Mouse (Mus musculus): ENCODE measurements around the gene Olfr6. TPM values are rescaled to one million over a fixed set of nuclear protein-coding genes. Genes with fewer than 3 reads are reported as not detected.
"Not testable (repeated sequence)": the region's sequence is repeated elsewhere in the genome, so short reads cannot be mapped to it uniquely, and the experiment has no call there.

Gene Olfr6
- polyA plus RNA-seq (2014; fragmentation: Nextera tagmentation; extraction: Ambion mirVana): not detected in 2 replicates

DNA sequence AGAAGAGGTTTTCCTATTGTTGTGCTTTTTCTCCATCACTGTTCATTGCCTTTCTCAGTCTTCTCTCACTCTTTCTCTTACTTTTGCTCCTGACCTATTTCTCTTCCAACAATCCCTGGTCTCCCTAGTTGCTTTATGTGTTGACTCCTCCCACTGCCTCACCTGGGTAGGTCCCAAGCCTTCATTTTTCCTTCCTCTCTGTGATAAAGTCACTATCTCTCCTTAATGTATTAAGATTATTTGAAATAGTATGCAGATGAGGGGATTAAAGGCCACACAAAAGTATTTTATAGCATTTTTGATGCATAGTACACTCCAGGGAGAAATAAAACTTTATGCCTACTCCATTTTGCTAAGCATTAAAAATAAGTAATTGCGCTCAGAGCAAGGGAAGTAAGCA is at the start of gene Olfr6:
Gene Olfr6, minus strand, starts transcription at position 101 of the 400 bp plus-strand sequence.
- H3K36me3 ChIP-seq (ENCODE audit: control insufficient read depth, insufficient read depth, low read length): no peaks in the 10 kb centered on the region
- no peak within 1 kb of the TSS for H3K4me2 ChIP-seq (replicated peaks; ENCODE audit: low read depth, low read length)
- no peaks in the 10 kb centered on the region for H3K4me1 ChIP-seq (ENCODE audit: control insufficient read depth, insufficient read depth, low read length)
- H3K9ac ChIP-seq (ENCODE audit: low read depth, low read length): no peak within 1 kb of the TSS
- H3K27me3 ChIP-seq (ENCODE audit: control insufficient read depth, insufficient read depth, low read length): no peaks in the 10 kb centered on the region
- no peaks in the 10 kb centered on the region for H3K9me3 ChIP-seq (ENCODE audit: control insufficient read depth, low read length)
- ATAC-seq (ENCODE audit: low FRiP score, low TSS enrichment): no peak
- WGBS: 75% methylated on average over 1 of the region's 1 CpGs
- H3K27ac ChIP-seq (ENCODE audit: low read depth, low read length): no peak within 1 kb of the TSS
- no peak within 1 kb of the TSS for H3K4me3 ChIP-seq (ENCODE audit: low read length)

DNA sequence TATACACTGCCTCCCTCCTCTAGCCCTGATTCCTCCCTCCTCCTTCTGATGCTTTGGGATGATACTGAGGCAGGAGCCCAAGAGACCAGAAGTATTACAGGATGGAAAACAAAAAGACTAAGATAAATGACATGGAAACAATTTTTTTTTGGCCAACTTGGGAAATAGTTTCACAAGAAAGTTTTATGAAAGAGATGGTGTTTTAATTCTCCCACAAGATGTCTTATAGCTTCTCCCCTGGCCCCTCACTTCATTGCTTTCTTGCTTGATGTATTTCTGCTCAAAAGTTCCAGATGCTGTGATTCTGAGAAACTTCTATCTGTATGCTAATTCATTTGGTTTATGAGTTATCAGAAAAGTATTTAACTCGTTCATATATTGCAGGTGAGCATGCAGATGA is 42.2 kb upstream of the Olfr6 start, which contains the start of gene Olfr2:
Gene Olfr2, minus strand, starts transcription at position 101 of the 400 bp plus-strand sequence.
- H3K9ac ChIP-seq (ENCODE audit: low read depth, low read length): no peak within 1 kb of the TSS
- H3K4me1 ChIP-seq (ENCODE audit: control insufficient read depth, insufficient read depth, low read length): no peaks in the 10 kb centered on the region
- H3K36me3 ChIP-seq (ENCODE audit: control insufficient read depth, insufficient read depth, low read length): no peaks in the 10 kb centered on the region
- H3K4me3 ChIP-seq (ENCODE audit: low read length): no peak within 1 kb of the TSS
- H3K9me3 ChIP-seq (ENCODE audit: control insufficient read depth, low read length): no peaks in the 10 kb centered on the region
- no peak within 1 kb of the TSS for H3K4me2 ChIP-seq (replicated peaks; ENCODE audit: low read depth, low read length)
- no peaks in the 10 kb centered on the region for H3K27me3 ChIP-seq (ENCODE audit: control insufficient read depth, insufficient read depth, low read length)
- H3K27ac ChIP-seq (ENCODE audit: low read depth, low read length): no peak within 1 kb of the TSS
- 57% methylated on average over 1 of the region's 1 CpGs for WGBS
- no peak for ATAC-seq (ENCODE audit: low FRiP score, low TSS enrichment)

DNA sequence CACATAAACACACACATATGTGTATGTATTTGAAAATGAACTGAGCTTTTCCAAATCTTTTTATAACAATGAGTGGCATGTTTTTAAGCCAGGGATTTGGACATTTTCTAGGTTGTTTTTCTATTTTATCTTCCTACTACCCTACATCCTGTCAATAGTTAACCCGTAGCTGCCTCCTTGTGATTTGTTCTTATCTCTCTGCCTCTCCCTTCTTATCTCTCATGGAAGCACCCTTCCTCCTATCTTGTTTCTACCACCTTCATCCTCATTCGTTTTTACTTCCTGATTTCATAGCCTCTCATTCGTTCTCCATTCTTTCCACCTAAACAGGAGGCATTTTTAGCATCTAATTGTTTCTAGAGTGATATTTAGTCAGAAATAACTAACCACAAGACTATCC is 40.4 kb upstream of the Olfr6 start:
- H3K9me3 ChIP-seq (ENCODE audit: control insufficient read depth, low read length): no peaks in the 10 kb centered on the region
- no peak for ATAC-seq (ENCODE audit: low FRiP score, low TSS enrichment)
- H3K4me3 ChIP-seq (ENCODE audit: low read length): no peak overlapping the region
- no peaks in the 10 kb centered on the region for H3K36me3 ChIP-seq (ENCODE audit: control insufficient read depth, insufficient read depth, low read length)
- no peak overlapping the region for H3K27ac ChIP-seq (ENCODE audit: low read depth, low read length)
- no peak overlapping the region for H3K9ac ChIP-seq (ENCODE audit: low read depth, low read length)
- no peaks in the 10 kb centered on the region for H3K27me3 ChIP-seq (ENCODE audit: control insufficient read depth, insufficient read depth, low read length)
- no peaks in the 10 kb centered on the region for H3K4me1 ChIP-seq (ENCODE audit: control insufficient read depth, insufficient read depth, low read length)
- 60% methylated on average over 3 of the region's 3 CpGs for WGBS
- no peak overlapping the region for H3K4me2 ChIP-seq (replicated peaks; ENCODE audit: low read depth, low read length)

DNA sequence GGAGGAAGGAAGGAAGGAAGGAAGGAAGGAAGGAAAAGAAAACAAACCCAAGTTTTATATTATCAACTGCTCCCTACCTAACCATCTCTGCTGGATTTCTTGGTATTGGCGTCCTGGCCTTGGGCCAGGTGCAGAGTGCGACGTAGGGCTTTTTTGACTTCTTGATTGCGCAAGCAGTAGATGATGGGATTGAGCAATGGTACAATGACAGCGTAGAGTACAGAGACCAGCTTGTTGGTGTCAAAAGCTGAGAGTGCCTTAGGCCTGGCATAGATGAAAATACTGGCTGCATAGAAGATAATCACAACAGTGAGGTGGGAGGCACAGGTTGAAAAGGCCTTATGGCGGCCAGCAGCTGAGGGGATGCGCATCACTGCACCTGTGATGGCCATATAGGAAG is 37.1 kb upstream of the Olfr6 start:
- WGBS: 88% methylated on average over 7 of the region's 7 CpGs

GRCm38 (mm10) chr7:106985236-106985635 is 21.5 kb upstream of the Olfr6 start:
- Histone ChIP-seq H3K4me3 (ENCODE audit: low read length) (no peak overlapping the region), H3K4me2 (replicated peaks; ENCODE audit: low read depth, low read length) (no peak overlapping the region), H3K4me1 (ENCODE audit: control insufficient read depth, insufficient read depth, low read length) (no peaks in the 10 kb centered on the region), H3K27me3 (ENCODE audit: control insufficient read depth, insufficient read depth, low read length) (no peaks in the 10 kb centered on the region), H3K9me3 (ENCODE audit: control insufficient read depth, low read length) (no peaks in the 10 kb centered on the region), H3K36me3 (ENCODE audit: control insufficient read depth, insufficient read depth, low read length) (no peaks in the 10 kb centered on the region), H3K27ac (ENCODE audit: low read depth, low read length) (no peak overlapping the region), H3K9ac (ENCODE audit: low read depth, low read length) (no peak overlapping the region)
- WGBS: 85% methylated on average over 3 of the region's 3 CpGs
- ATAC-seq (ENCODE audit: low FRiP score, low TSS enrichment): no peak

More for the DNA sequence above, 37.1 kb upstream of the Olfr6 start:
- Histone ChIP-seq H3K27ac (ENCODE audit: low read depth, low read length) (no peak overlapping the region), H3K9ac (ENCODE audit: low read depth, low read length) (no peak overlapping the region), H3K4me2 (replicated peaks; ENCODE audit: low read depth, low read length) (no peak overlapping the region), H3K4me3 (ENCODE audit: low read length) (no peak overlapping the region), H3K36me3 (ENCODE audit: control insufficient read depth, insufficient read depth, low read length) (no peaks in the 10 kb centered on the region), H3K27me3 (ENCODE audit: control insufficient read depth, insufficient read depth, low read length) (no peaks in the 10 kb centered on the region), H3K9me3 (ENCODE audit: control insufficient read depth, low read length) (no peaks in the 10 kb centered on the region), H3K4me1 (ENCODE audit: control insufficient read depth, insufficient read depth, low read length) (no peaks in the 10 kb centered on the region)
- no peak for ATAC-seq (ENCODE audit: low FRiP score, low TSS enrichment)

DNA sequence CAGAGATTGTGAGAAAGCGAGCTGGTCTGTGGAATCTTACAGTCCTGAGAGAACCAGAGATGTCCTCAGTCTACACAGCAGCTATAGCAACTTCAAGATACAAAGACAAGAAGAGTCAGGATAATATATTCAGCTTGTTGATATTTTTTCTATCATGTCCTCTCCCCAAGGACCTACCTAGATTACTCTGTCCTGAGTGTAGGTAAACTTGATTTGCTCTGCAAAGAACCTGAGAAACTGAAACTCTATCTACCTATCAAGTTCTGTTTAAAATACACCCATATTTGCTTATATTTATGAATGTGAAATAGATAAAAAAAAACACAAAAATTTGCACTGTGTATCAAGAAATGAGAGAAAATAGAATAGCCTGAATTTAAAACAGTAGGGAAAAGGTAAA is 11.6 kb upstream of the Olfr6 start, which contains the start of gene Olfr711:
Gene Olfr711, minus strand, starts transcription at position 101 of the 400 bp plus-strand sequence.
- H3K4me2 ChIP-seq (replicated peaks; ENCODE audit: low read depth, low read length): no peak within 1 kb of the TSS
- WGBS: 66% methylated on average over 1 of the region's 1 CpGs
- no peak for ATAC-seq (ENCODE audit: low FRiP score, low TSS enrichment)
- H3K4me1 ChIP-seq (ENCODE audit: control insufficient read depth, insufficient read depth, low read length): no peaks in the 10 kb centered on the region
- no peaks in the 10 kb centered on the region for H3K9me3 ChIP-seq (ENCODE audit: control insufficient read depth, low read length)
- no peak within 1 kb of the TSS for H3K9ac ChIP-seq (ENCODE audit: low read depth, low read length)
- no peaks in the 10 kb centered on the region for H3K27me3 ChIP-seq (ENCODE audit: control insufficient read depth, insufficient read depth, low read length)
- no peaks in the 10 kb centered on the region for H3K36me3 ChIP-seq (ENCODE audit: control insufficient read depth, insufficient read depth, low read length)
- H3K4me3 ChIP-seq (ENCODE audit: low read length): no peak within 1 kb of the TSS
- no peak within 1 kb of the TSS for H3K27ac ChIP-seq (ENCODE audit: low read depth, low read length)

- not testable (repeated sequence) for H3K4me2 ChIP-seq (replicated peaks; ENCODE audit: low read depth, low read length); H3K9ac ChIP-seq (ENCODE audit: low read depth, low read length); ATAC-seq (ENCODE audit: low FRiP score, low TSS enrichment)
Observed at GRCm38 (mm10) chr7:106967503-106967902, 3.8 kb upstream of the Olfr6 start.

DNA sequence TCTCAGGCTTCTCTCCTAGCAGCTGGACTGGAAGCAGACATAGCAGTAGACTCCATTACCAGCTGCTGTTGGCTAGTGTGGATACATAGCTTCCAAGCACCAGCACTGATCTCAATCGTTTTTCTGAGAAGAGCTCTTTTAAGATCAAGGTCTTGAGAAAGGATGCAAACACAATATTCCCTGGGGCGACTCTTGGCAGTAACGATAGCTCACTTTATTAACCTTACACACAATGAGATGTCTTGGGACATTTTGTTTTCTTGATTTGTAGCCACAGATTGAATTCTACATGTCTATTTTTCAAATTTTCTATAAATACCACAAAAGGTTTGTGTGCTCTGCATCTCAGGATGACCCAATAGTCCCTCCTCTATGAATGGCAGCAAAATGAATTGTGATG is 15.5 kb downstream of the Olfr6 start, which contains the start of gene Olfr710:
Gene Olfr710, minus strand, starts transcription at position 101 of the 400 bp plus-strand sequence.
- Histone ChIP-seq H3K4me2 (replicated peaks; ENCODE audit: low read depth, low read length) (no peak within 1 kb of the TSS), H3K4me1 (ENCODE audit: control insufficient read depth, insufficient read depth, low read length) (no peaks in the 10 kb centered on the region), H3K4me3 (ENCODE audit: low read length) (no peak within 1 kb of the TSS), H3K27ac (ENCODE audit: low read depth, low read length) (no peak within 1 kb of the TSS), H3K9me3 (ENCODE audit: control insufficient read depth, low read length) (no peaks in the 10 kb centered on the region), H3K27me3 (ENCODE audit: control insufficient read depth, insufficient read depth, low read length) (no peaks in the 10 kb centered on the region), H3K36me3 (ENCODE audit: control insufficient read depth, insufficient read depth, low read length) (no peaks in the 10 kb centered on the region), H3K9ac (ENCODE audit: low read depth, low read length) (no peak within 1 kb of the TSS)
- no peak for ATAC-seq (ENCODE audit: low FRiP score, low TSS enrichment)
- 80% methylated on average over 3 of the region's 3 CpGs for WGBS

More at GRCm38 (mm10) chr7:106967503-106967902, 3.8 kb upstream of the Olfr6 start:
- not testable (repeated sequence) for H3K27me3 ChIP-seq (ENCODE audit: control insufficient read depth, insufficient read depth, low read length); H3K27ac ChIP-seq (ENCODE audit: low read depth, low read length); H3K36me3 ChIP-seq (ENCODE audit: control insufficient read depth, insufficient read depth, low read length); H3K9me3 ChIP-seq (ENCODE audit: control insufficient read depth, low read length); H3K4me3 ChIP-seq (ENCODE audit: low read length); H3K4me1 ChIP-seq (ENCODE audit: control insufficient read depth, insufficient read depth, low read length)

GRCm38 (mm10) chr7:106932119-106932518 is 31.6 kb downstream of the Olfr6 start, which contains the start of gene Olfr709-ps1:
Olfr709-ps1 (minus strand) TSS chr7:106932219.
- Histone ChIP-seq H3K4me3 (ENCODE audit: low read length) (no peak within 1 kb of the TSS), H3K4me1 (ENCODE audit: control insufficient read depth, insufficient read depth, low read length) (no peaks in the 10 kb centered on the region), H3K36me3 (ENCODE audit: control insufficient read depth, insufficient read depth, low read length) (no peaks in the 10 kb centered on the region), H3K27ac (ENCODE audit: low read depth, low read length) (no peak within 1 kb of the TSS), H3K4me2 (replicated peaks; ENCODE audit: low read depth, low read length) (no peak within 1 kb of the TSS), H3K9me3 (ENCODE audit: control insufficient read depth, low read length) (no peaks in the 10 kb centered on the region), H3K27me3 (ENCODE audit: control insufficient read depth, insufficient read depth, low read length) (no peaks in the 10 kb centered on the region), H3K9ac (ENCODE audit: low read depth, low read length) (no peak within 1 kb of the TSS)
- ATAC-seq (ENCODE audit: low FRiP score, low TSS enrichment): no peak

Data from kidney, embryonic 14.5 days (tissue).